Mouse (Mus musculus): ENCODE measurements around the gene Gm17606.
"Not testable (repeated sequence)": the region's sequence is repeated elsewhere in the genome, so short reads cannot be mapped to it uniquely, and the experiment has no call there.

Gm17606 gene

DNA sequence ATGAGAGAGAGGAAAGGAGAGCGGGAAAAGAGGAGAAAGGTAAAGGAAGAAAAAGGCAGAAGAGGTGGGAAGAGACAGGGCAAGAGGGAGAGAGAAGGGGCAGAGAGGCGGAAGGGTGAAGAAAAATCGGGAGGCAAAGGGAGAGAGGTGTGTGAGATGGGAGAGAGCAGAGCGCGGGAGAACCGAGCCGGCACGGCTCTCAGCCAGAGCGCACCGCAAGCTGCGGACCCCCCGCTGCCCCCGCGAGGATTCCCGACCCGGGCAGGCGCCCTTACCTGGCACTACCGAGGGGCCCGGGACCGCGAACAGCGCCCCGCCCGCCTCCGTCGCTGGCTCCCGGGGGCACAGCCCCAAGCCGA lies at the start of gene Gm17606:
Gene Gm17606 (plus strand): TSS at position 7 of the 359 bp plus-strand sequence.
- no peak for DNase-seq (ENCODE audit: low read depth)

DNA sequence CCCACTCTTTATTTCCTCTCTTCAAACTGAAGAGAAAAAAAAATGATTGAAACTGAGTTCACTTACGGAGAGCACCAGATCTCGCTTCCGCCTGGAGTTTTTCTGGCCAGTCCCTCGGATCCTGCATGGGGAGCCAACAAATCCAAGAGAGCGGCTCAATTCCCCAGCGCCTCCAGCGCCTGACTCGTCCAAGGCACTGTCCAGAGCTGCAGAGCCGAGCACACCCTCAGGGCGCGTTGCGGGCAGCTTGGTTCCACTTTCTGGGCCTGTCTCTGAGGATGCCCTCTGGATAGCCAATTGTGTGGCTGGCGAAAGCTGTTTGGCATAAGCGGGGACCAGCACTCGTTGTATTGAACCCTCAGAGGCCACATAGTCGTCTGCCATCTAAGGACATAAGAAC lies 49.7 kb upstream of the Gm17606 start:
- DNase-seq (ENCODE audit: low read depth), result no peak

DNA sequence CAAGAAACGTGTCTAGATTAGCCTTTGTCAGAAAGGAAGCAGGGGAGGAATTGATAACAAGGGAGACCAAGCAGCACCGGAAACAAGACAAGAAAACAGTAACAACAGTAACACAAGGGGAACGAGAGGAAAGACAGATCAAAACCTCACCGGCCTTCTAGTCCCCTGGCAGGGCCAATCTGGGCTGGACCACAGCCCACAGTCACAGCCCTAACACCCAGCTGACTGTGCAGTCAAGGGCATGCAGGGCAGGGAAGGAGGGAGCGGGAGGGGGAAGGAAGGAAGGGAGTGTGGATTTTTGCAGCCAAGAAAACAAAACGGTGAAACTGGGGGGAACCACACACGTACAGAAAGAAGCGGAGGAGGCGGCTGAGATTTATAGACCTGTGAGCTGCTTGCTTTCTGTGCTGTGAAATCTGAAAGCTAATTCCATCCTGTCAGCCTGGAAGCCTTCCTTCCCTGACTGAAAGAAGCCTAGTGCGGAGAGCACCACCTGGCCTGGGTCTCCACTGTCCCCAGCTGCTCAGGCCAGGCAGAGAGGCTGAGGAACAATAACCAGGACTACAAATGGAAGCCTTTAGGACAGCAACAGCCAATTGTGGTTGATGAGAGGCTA lies 48.3 kb upstream of the Gm17606 start:
- DNase-seq (ENCODE audit: low read depth), result no peak

DNA sequence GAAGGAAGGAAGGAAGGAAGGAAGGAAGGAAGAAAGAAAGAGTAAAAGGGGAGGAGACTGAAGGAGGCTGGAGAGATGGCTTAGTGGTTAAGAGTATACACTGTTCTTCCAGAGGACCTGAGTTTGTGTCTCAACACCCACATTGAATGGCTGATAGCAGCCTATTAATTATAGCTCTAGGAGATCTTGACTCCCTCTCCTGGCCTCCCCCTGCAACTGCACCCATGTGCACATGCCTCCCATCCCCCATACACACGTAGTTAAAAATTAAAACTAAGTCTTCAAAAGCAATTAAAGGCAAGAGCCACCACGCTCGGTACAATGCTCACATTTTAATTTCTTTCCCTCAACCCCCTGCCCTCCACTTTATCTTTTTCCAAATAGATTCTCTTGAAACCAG lies 46.7 kb upstream of the Gm17606 start:
- no peak for DNase-seq (ENCODE audit: low read depth)

DNA sequence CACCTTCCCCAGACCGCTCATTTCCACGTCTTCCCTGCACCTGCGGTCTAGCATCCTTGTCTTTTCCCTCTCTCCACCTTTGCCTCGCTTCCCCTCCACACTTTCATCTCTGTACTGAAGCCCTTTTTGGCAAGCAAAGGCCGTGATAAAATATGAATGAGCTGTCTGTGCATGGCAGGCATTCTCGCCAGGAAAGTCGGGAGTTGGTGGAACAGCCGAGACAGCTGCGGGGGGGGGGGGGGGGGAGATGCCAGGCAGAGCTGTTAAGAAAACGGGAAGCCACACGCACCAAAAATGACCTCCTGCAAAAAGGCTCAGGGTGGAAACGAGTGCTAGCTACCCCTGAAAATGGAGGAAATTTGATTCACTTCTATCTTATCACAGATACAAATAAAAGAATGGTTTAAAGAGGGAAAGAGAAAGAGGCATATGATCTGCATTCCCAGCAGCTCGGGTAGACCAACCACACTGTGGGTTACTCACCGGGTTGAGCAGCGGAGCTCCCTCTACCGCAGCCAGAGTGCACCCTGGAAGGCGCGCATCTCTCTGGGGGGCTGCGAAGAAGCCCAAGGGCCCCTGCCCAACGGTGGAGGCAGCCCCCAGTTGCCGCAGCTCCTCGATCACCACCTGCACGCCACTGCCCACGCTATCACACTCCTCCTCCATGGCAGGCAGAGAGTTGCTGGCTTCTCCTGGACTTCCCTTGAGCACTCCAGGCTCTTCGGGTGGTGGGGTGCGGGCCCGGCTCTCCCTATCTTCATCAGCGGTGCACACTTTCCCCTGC lies 45.9 kb upstream of the Gm17606 start:
- DNase-seq (ENCODE audit: low read depth), result no peak

DNA sequence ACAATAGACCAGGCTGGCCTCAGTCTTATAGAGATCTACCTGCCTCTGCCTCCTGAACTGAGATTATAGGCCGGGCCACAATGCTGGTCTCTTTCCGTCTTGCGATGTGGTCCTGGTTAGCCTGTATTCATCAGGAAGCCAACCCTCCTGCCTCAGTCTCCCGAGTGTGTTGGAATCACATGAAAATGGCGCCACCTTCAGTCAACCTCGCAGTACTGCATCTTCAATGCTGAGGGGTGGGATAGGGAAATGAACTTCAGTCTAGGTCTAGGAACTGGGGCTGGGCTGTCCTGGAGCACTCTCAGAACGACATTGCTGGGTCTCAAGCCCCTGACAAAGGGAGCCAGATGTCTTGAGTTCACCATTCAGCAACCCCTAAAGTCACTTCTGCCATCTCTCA lies 43.7 kb upstream of the Gm17606 start:
- no peak for DNase-seq (ENCODE audit: low read depth)

DNA sequence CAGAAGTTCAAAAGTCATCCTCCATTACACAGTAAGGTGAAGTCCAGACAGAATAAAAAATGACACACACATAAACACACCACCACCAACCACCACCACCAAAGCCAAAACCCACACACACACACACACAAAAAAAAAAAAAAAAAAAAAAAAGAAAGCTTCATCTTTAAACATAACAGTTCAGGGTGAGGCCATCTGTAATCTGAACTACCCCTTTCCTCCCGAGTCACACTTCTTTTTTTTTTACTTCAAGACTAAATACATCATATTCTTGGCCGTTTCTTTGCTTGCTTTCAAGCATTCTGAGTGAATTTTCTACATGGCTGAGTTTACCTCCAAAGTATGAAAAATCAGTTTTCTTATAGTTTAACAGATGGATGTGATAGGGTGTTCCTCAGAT lies 39.2 kb upstream of the Gm17606 start:
- no peak for DNase-seq (ENCODE audit: low read depth)

DNA sequence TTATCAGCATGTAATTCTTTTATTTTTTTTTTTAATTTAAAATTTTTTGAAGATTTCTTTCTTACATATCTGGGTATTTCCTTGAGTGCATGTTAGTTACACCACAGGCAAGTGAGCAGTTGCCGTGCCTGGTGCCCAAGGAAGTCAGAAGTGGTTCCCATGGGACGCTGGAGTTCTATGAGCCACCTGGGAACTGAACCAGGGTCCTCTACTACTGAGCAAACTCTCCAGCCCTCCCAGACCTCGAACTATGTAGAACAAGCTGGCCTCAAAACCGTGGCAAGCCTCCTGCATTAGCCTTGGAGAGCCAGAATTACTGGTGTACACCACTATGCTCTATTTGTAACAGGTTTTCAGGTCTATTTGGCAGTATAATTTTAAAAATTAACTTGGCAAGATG lies 38.1 kb upstream of the Gm17606 start:
- no peak for DNase-seq (ENCODE audit: low read depth)

DNA sequence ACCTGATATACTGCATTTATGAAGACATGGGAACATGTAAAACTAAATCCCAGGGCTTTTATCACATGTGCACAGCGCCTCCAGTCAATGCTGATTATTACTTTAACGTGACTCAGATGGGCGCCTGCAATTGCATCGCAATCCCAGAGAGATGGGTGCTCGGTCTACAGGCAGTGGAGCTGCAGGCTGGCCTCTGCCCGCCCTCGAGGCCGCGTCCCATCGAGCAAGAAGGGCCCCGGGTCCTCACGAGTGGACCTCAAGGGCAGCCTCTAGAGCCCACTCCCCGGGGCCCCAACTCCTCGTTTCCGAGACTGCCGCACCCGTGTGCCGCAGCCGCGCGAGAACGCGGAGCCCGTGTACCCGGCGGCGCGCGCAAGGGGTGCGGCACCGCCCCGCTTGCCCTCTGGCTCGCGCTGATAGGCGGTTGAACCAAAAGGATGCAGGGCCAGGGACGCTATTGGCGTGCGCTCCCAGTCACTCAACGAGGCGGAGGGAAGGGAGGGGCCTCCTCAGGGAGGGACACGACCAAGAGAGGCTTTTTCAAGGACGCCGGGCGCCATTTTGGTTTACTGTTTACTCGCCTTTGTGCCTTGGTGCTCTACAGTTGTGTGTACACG lies 37.6 kb upstream of the Gm17606 start:
- DNase-seq (ENCODE audit: low read depth), result peak; percentile 91

DNA sequence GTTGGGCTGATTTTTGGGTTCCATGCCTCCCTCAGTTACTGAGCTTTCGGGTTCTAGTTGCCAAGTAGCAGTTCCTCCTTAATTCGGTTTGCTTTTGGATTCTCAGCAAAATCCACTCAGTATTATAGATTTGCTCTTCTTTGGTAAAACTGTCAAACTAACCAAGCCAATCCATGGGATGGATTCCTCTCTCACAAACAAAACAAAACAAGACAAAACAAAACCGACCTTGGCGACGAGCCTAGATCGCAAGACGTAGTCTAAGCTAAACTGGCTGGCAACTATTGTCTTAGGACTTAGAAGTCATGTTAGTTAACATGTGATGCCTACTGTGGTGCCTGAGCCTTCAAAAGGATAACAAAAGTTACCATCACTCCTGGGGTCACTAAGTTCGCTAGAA lies 37.1 kb upstream of the Gm17606 start:
- no peak for DNase-seq (ENCODE audit: low read depth)

DNA sequence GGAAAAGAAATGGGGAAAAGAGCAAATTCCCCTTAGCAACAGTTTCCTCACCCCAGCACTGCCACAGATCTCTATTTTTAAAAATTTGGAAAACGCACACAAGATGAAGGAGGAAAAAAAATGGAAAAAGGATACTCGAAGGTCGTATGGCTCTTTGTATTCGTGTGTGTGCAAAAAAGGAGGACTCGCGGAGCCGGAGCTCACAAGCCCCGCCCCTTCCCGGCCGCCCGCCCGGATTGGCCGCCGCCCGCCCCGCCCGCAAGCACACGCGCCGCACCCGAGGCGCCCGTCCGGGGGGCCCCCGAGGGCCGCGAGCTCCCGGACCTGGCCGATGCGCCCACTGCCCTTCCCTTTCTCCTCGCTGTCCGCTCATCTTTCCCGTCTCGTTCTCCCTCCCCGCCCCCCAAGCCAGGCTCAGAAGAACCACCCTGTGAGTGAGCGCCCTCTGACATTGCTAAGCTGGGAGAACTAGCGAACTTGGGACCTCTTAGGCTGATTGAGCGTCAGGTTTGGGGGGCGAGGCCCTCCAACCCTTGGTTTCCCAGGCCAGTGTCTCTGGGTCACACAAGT lies 34.9 kb upstream of the Gm17606 start, which contains the start of gene 4931414P19Rik:
Gene 4931414P19Rik (minus strand): TSS at position 242 of the 570 bp plus-strand sequence.
- peak; percentile 42 for DNase-seq (ENCODE audit: low read depth)

DNA sequence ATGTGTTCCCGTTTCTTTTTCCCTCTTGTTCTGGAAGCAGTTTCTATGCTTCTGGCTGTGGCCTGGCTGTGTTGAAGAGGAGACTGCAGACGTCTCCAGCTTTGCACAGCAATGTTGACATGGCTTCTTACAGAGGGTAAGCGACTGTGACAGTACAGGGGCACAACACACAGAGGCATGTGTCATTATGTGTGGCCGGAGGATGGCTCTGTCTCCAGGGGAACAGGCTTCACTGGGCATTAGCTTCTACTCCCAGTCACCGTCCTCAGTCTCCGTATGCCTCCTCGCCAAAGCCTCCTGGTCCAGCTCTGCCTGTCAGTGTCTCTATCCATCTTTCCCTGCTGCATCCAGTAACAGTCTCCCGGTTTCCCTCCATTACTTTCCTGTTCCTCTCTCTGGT lies 33.5 kb upstream of the Gm17606 start:
- no peak for DNase-seq (ENCODE audit: low read depth)

DNA sequence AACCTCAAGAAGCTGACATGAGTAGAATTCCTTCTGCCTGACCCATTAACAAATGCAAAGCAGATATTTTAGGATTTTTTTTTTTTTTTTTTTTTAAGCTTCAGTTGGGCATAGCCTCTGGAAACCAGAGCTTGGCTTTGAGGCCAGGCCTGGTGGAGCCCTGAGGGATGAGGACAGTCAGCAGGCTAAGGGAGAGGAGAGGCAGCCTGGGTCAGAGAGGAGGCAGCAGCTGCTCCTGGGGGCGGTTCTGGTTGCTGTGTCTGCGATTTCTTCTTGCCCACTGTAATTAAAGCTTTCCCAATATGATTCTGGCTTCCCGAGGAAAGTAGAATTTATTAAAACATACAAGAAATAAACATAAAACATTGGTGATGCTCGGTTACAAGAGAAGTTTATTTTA lies 31.5 kb upstream of the Gm17606 start:
- no peak for DNase-seq (ENCODE audit: low read depth)

DNA sequence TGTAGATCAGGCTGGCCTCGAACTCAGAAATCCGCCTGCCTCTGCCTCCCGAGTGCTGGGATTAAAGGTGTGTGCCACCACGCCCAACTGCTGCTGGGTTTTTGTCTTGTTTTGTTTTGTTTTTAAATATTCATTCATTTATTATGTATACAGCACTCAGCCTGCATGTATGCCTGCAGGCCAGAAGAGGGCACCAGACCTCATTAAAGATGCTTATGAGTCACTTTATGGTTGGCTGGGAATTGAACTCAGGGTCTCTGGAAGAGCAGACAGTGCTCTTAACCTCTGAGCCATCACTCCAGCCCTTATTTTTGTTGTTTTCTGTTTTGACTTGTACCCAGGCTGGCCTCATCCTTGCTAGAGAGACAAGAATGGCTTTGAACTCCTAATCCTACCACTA lies 30.8 kb upstream of the Gm17606 start:
- DNase-seq (ENCODE audit: low read depth), result no peak

DNA sequence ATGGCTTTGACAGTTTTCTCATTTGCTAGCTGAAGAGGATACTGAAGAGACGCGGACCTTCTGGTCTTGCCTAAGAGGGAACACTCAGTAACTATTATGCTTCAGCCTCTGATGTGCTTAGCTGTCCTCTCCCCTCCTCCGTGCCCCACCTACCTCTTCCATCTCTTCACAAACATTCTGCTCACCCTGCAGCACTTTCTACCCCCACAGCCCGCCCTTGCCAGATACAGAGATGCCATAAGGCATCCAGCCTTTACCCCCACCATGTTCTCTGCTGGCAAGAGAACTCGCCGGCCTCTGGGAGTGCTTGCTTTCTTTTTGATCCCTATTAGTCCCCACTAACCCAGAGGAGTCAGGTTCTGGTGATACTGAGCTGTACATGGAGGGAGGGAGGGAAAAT lies 30.1 kb upstream of the Gm17606 start:
- DNase-seq (ENCODE audit: low read depth), result no peak

DNA sequence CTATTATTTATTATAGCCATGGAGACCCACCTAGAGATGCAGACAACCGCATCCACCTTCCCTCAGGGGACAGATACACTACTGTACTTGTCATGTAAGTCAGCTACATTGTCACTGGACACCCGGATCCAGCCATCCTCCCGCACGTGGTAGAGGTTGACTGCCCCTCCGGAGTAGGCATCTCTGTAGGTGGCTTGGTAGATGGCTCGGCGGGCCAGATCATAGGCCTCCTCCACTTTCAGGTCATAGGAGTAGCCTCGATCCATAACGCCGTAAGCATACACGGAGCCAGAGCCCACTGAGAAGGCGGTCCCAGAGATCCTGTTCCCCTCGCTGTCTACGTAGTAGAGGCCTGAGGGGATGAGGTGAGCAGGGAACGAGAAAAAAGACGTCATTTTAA lies 26.6 kb upstream of the Gm17606 start:
- DNase-seq (ENCODE audit: low read depth), result not testable (repeated sequence)

DNA sequence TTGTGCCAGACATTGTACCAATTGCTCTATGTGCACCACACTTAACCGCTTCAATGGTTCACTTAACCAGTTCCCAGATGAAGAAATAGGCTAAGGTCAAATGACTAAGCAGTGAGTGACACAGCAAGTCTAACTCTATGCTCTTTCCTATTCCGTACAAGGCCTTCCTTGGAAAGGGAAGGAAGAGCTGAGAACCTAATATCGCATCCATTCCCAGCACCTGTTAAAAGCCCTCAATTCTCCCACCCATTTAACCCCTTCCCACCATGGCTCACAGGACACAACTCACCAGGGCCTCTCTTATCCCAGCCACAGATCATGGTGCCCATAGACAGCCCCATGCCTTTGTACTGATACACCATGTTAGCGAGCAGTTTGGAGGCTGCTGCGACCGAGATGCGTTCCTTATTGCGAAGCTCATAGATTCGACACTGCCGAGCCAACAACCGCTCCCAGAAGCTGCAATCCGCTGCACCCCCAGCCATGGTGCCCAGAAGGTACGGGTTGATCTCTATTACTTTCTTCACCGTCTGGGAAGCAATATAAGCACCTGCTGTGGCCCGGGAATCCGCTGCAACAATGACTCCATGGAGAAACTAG lies 24.4 kb upstream of the Gm17606 start:
- DNase-seq (ENCODE audit: low read depth), result no peak

DNA sequence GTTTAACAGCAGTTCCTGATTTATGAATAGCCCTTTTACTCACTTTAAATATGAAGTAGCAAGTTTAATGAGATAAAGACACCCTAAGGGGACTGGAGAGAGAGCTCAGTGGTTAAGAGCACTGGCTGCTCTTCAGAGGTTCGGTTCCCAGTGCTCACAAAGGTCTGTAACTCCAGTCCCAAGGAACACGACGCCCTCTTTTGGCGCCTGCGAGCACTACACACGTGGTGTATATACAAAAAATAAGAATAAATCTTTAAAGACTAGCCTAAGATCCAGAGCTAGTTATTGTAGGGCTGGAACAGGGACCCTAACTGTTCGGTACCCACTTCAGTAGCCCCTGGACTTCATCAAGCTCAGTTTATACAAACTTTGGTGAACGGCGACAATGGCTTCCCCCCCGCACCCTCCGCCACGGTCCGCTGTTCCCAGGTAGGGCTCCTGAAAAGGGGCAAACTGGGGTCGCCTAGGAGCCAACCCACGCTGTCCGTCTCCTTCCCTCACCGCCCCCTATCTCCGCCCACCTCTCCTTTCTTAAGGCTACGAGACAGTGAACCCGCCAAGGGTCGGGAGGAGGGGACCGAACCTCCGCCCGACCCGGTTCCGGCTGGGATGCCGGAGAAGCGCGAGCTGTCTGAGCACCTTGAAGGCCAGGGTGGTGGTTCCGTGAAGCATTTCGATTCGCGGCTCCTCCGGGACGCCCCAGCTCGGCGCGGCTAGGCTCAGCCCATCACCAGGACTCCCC lies 23.4 kb upstream of the Gm17606 start:
- no peak for DNase-seq (ENCODE audit: low read depth)

DNA sequence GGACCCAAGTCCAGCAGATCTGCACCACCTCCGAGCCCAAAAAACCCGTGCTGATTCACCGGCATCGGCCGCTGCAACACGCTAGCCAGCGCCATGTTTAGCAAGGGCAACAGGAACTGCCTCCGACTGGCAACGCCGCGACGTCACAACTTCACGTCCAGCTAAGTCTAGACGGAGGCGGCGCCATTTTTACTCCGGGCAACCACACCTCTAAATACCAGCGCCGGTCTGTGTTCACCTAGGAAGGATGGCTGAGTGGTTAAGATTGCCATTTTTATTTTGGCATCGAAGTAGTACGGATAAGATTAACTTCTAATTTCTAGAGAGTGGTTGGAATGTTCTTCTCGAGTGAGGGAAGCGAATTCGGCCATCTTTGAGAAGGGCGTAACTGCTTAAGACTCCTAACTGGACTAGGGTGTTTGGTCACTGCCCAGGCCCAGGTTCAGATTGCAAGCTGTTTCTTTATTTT lies 22.8 kb upstream of the Gm17606 start, which contains the start of gene Psmb5:
Gene Psmb5 (minus strand): TSS at position 126 of the 469 bp plus-strand sequence.
- peak; percentile 82 for DNase-seq (ENCODE audit: low read depth)

DNA sequence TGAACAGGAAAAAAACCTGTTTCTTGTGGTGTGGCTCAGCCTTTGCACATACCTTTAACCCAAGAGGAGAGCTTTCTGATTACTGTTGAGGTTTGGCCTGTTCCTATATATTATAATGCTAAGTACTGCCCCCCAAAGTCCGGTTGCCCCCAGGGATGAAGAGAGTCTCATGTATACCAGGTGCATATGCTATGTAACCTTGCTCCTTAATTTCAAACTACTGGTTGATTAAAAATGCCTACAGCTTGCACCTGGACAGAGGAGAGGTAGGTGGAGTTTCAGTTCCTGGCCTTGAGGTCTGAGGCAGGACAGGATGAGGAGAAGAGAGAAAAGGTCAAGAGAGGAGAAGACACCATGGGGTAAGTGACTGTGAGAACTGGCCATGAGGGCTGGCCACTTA lies 19.6 kb upstream of the Gm17606 start, which contains the start of gene Psmb11:
Gene Psmb11 (plus strand): TSS at position 301 of the 400 bp plus-strand sequence.
- no peak for DNase-seq (ENCODE audit: low read depth)

DNA sequence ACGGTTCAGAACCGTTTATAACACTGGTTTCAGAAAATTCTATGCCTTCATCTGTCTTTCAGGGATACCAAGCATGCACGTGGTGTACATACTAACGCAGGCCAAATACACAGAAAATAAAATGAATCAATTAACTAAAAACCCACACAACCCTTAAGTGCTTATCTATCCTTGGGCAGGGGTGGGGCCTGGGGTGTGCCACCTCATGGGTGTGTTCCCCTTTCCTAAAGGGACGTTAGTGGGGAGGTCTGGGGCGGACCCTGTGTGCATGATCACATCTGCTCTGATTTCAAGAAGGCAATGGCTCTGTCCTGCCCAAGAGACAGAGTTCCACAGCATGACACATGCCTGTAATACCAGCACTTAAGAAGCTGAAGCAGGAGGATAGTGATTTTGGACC lies 17.4 kb upstream of the Gm17606 start:
- no peak for DNase-seq (ENCODE audit: low read depth)

DNA sequence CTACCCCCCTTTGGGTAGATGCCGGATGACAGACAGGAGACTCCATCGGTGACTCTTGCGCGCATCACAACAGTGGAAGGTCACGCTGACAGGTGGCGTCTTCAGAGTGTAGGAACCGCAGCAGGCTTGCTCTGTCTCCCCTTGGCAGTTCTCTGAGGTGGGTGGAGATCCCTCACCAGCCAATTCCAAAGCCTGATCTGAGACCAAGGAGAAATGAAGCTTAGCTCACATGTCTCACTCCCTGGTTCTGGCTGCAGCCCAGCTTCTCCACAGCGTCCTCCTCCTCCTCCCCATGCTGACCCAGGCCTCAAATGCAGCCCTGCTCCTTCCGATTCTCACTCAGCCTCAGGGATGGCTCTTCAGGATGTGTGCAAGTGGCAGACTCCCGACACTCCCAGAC lies 15.8 kb upstream of the Gm17606 start:
- no peak for DNase-seq (ENCODE audit: low read depth)
